Mouse (Mus musculus) forebrain, embryonic 12.5 days (tissue): Measurements from ENCODE around the gene Mlh1. TPM values are rescaled to one million over a fixed set of nuclear protein-coding genes. Genes with fewer than 3 reads are reported as not detected.

Experiments used
- polyA plus RNA-seq: library from polyadenylated mRNA; unstranded; fragments of >200 nt; fragmentation: Nextera tagmentation; extraction: Ambion mirVana; gene quantifications from 2 replicates; pipeline ENCODE4 v1.2.1, GENCODE M21; 2016

Mlh1 gene
- polyA plus RNA-seq, 1 experiment from 2014 or later: 53.3 TPM

Other genes with a start within 250 kb of the Mlh1 start
- gene Ccrl2, start 214.3 kb downstream of the Mlh1 start, polyA plus RNA-seq: 0.69 and 0.91 TPM in 2 replicates
- gene Lrrfip2, start 154.2 kb downstream of the Mlh1 start, polyA plus RNA-seq: 48.8 and 52.8 TPM in 2 replicates
- 46.9 and 52.5 TPM in 2 replicates for gene Epm2aip1, start 138 bp upstream of the Mlh1 start, polyA plus RNA-seq
- 2.7 and 3.1 TPM in 2 replicates for gene Trank1, start 39.9 kb upstream of the Mlh1 start, polyA plus RNA-seq
- 0.91 and 1.1 TPM in 2 replicates for gene Dclk3, start 167.3 kb upstream of the Mlh1 start, polyA plus RNA-seq